Mouse (Mus musculus) stomach, embryonic 15.5 days (tissue): Measurements from ENCODE around the gene Plin3. TPM values are rescaled to one million over a fixed set of nuclear protein-coding genes. Genes with fewer than 3 reads are reported as not detected.

Experiments used
- ATAC-seq: fragments of 200-750 bp; cut with Nextera tagmentation; 2 replicates; pipeline ENCODE4 v1.8.0; 2017; ENCODE audit warnings: low read depth, moderate number of reproducible peaks, moderate TSS enrichment; ENCODE audit not compliant: insufficient read depth, low FRiP score
- H3K27ac ChIP-seq: fragments of 300-500 bp; sonication (generic); 2 replicates; pipeline ENCODE4 v1.5.1; 2015; ENCODE audit warnings: mild to moderate bottlenecking, inconsistent platforms
- H3K27me3 ChIP-seq: fragments of 300-500 bp; sonication (generic); replicated peaks from 2 replicates; pipeline ENCODE4 v1.6.1; 2015; ENCODE audit warnings: inconsistent platforms
- H3K36me3 ChIP-seq: fragments of 300-500 bp; sonication (generic); 2 replicates; pipeline ENCODE4 v1.6.1; 2015; ENCODE audit warnings: inconsistent platforms
- H3K4me1 ChIP-seq: fragments of 300-500 bp; sonication (generic); 2 replicates; pipeline ENCODE4 v1.6.1; 2015; ENCODE audit warnings: inconsistent platforms
- H3K4me2 ChIP-seq: fragments of 300-500 bp; sonication (generic); 2 replicates; pipeline ENCODE4 v1.6.1; 2015; ENCODE audit warnings: mild to moderate bottlenecking, inconsistent platforms
- H3K4me3 ChIP-seq: fragments of 300-500 bp; sonication (generic); replicated peaks from 2 replicates; pipeline ENCODE4 v1.5.1; 2015; ENCODE audit warnings: inconsistent platforms
- H3K9ac ChIP-seq: fragments of 300-500 bp; sonication (generic); 2 replicates; pipeline ENCODE4 v1.6.1; 2015; ENCODE audit warnings: inconsistent platforms
- H3K9me3 ChIP-seq: fragments of 300-500 bp; sonication (generic); 2 replicates; pipeline ENCODE4 v1.6.1; 2016; ENCODE audit warnings: inconsistent platforms
- WGBS: fragments of 180-500 bp; shearing (Covaris S2); methylation state at CpG from one replicate; pipeline ENCODE4 v1.1.7; 2015; 5-methylcytosine and 5-hydroxymethylcytosine counted together
- polyA plus RNA-seq: library from polyadenylated mRNA; unstranded; fragments of >200 nt; fragmentation: Nextera tagmentation; extraction: Ambion mirVana; gene quantifications from 2 replicates; pipeline ENCODE4 v1.2.1, GENCODE M21; 2015

Plin3 gene
- polyA plus RNA-seq, 1 experiment from 2014 or later, result 93.1 TPM

DNA sequence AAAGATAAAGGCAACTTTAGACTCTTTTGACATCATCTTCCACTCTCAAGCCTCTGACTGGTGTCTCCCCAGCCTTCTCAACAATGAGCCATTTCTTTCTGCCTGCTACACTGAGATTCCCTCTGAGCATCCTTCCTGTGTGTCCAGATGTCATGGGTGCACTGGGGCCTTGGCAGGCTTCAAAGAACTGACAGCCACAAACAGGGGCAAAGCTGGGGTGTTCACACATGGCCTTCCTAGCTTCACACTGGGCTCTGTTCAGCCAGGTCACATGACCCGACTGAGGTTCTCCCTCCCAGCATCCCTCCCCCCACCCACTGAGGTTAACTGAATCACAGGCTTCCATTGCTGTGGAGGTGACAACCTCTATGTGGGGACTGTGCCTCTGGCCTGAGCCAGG is 3.5 kb upstream of the Plin3 start:
- H3K9me3 ChIP-seq, result no peaks in the 10 kb centered on the region
- 76% methylated on average over 1 of the region's 1 CpGs for WGBS

DNA sequence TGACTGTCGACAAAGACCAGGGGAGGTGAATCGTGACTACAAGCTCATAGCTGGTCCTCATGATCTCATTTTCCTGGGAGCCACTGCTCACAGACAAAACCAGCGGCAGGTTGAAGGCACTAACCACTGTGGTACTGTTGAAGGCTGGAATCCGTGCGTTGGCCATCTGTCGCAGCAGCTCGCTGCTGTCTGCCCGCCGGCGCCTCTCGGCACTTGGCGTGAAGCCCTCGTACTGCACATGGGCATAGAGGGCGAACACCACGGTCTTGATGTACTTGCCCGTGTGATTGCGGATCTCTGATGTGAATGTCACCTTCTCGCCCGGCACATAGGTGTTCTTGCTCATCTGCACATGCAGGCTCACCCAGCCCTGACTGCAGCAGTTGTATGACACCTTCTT is 1.6 kb upstream of the Plin3 start:
- Histone ChIP-seq H3K4me2 (no peak overlapping the region), H3K36me3 (no peaks in the 10 kb centered on the region), H3K27ac (no peak overlapping the region), H3K27me3 (no peaks in the 10 kb centered on the region), H3K4me1 (peaks cover 10% of the 10 kb centered on the region), H3K4me3 (no peak overlapping the region), H3K9ac (no peak overlapping the region), H3K9me3 (no peaks in the 10 kb centered on the region)
- 87% methylated on average over 19 of the region's 19 CpGs for WGBS
- ATAC-seq, result no peak

More for the DNA sequence above, 3.5 kb upstream of the Plin3 start:
- Histone ChIP-seq H3K27ac (no peak overlapping the region), H3K4me1 (peaks cover 4% of the 10 kb centered on the region), H3K36me3 (no peaks in the 10 kb centered on the region), H3K9ac (no peak overlapping the region), H3K4me3 (no peak overlapping the region), H3K4me2 (no peak overlapping the region), H3K27me3 (no peaks in the 10 kb centered on the region)
- ATAC-seq, result no peak

DNA sequence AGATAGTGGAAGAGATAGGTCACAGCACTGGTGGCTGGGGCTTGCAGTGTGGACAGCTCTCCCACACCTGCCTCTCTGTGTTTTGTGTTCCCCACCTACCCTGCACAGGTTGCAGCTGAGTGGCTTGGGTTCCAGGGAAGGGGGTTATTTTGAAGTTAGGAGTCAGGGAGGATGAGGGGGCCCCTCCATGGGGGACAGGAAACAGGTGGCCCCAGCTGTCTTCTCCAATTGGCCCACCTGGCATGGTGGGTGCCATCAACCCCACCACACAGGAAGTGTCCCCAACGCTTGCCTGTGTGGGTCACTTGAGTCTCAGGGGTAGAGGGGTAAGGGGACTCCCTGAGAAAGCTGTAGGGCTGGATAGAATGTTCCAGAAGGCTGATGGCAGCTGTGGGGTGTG is 618 bp upstream of the Plin3 start:
- H3K27me3 ChIP-seq, result no peaks in the 10 kb centered on the region
- no peak overlapping the region for H3K4me3 ChIP-seq
- no peaks in the 10 kb centered on the region for H3K36me3 ChIP-seq
- WGBS, result 57% methylated on average over 1 of the region's 1 CpGs
- H3K9ac ChIP-seq, result no peak overlapping the region
- ATAC-seq, result no peak
- no peak overlapping the region for H3K4me2 ChIP-seq
- H3K4me1 ChIP-seq, result peaks cover 18% of the 10 kb centered on the region
- H3K9me3 ChIP-seq, result no peaks in the 10 kb centered on the region
- no peak overlapping the region for H3K27ac ChIP-seq

DNA sequence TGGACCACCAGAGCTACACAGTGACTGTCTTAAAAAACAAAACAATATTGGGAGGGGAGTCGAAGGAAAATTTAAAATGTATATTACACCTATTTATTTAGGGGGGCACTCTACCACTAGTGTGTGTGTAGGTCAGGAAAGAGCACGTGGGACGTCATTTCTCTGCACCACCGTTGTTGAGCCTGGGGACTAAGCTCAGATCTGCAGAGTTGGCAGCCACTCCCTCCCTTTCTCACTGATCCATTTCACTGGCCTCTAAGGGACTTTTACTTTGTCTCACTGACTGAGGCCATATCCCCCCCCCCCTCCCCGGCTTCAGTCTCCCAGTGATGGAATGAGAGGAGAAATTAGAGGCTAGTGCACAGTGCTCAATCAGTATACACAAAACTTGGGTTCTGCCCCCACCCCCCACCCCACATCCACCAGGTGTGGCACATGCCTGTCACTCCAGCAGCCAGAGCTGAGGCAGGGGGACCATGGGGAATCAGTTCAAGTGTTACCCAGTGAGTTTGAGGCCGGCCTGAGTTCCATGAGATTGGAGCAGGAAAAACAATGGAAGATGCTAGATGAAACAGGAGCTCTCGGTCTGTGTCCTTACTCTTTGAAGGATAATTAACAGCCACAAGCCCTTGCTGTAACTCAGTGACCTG is 722 bp downstream of the Plin3 start:
- H3K27ac ChIP-seq, result peak overlapping the region; percentile 97
- WGBS, result 82% methylated on average over 7 of the region's 7 CpGs
- no peak for ATAC-seq
- H3K27me3 ChIP-seq, result no peaks in the 10 kb centered on the region
- H3K9me3 ChIP-seq, result no peaks in the 10 kb centered on the region
- H3K4me3 ChIP-seq, result no peak overlapping the region
- H3K4me2 ChIP-seq, result no peak overlapping the region
- 0 out of 2 replicates have a peak, but pooled peaks cover under 1% of the 10 kb centered on the region for H3K36me3 ChIP-seq
- H3K9ac ChIP-seq, result no peak overlapping the region
- peaks cover 29% of the 10 kb centered on the region for H3K4me1 ChIP-seq

DNA sequence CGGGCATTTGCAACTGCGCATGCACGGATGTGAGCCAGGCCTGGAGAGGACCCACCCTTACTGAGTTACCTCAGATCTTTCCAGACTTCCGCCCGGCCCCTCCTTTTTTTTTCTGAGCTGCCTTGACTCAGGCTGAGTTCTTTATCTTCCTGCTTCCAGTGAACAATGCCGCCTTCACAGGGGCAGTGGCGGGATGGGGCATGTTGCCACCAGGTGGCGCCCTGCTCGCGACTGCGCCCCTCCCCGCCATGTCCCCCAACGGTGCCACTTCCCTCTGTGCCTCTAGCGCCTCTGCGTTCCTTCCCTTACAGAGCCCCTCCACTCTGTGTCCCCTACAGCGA is 1.5 kb downstream of the Plin3 start:
- Histone ChIP-seq H3K4me2 (peak overlapping the region; percentile 79), H3K9ac (peak overlapping the region; percentile 19; the same call in 1 of the 2 replicates), H3K4me1 (peaks cover 31% of the 10 kb centered on the region), H3K36me3 (peaks cover 8% of the 10 kb centered on the region), H3K27ac (peak overlapping the region; percentile 97), H3K27me3 (no peaks in the 10 kb centered on the region), H3K9me3 (no peaks in the 10 kb centered on the region), H3K4me3 (peak overlapping the region; percentile 57)
- ATAC-seq, result peak; percentile 88
- 2% methylated on average over 16 of the region's 16 CpGs for WGBS

DNA sequence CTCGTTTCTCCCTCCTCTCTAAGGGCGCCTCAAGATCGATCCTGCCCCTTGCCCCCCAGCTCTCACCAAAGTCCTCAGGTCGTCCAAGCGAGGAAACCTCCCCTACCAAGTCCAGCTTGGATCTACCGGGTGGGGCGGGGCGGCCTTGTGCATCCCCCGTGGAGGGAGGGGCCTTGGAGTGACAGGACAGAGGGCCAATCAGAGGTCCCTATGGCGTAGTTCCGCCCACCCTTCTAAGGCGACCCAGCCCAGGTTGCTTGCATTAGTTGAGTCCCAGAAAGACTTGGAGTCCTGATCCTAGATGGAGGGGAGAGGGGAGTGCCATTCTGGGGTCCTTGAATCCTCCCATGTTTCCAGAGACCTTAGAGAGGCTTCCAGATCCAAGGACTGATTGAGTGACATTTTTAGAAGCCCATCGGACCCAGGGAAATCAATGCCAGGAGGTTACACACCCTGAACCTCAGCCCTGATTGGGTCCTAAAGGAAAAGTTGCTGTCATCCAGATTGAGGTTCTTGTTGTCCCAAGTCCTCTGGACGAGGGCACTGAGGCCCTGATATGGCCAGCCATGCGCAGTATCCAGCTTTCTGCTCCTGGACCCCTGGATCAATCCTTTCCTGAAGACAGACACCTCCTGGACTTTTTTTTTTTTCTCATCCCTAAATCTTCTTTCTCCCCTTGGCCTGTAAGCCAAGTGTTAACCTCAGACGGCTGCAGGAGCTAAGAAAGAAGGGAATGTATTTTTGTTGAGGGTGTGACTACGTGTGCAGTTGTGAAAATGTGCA is 2.1 kb downstream of the Plin3 start:
- H3K4me1 ChIP-seq, result peaks cover 31% of the 10 kb centered on the region
- 4% methylated on average over 17 of the region's 17 CpGs for WGBS

DNA sequence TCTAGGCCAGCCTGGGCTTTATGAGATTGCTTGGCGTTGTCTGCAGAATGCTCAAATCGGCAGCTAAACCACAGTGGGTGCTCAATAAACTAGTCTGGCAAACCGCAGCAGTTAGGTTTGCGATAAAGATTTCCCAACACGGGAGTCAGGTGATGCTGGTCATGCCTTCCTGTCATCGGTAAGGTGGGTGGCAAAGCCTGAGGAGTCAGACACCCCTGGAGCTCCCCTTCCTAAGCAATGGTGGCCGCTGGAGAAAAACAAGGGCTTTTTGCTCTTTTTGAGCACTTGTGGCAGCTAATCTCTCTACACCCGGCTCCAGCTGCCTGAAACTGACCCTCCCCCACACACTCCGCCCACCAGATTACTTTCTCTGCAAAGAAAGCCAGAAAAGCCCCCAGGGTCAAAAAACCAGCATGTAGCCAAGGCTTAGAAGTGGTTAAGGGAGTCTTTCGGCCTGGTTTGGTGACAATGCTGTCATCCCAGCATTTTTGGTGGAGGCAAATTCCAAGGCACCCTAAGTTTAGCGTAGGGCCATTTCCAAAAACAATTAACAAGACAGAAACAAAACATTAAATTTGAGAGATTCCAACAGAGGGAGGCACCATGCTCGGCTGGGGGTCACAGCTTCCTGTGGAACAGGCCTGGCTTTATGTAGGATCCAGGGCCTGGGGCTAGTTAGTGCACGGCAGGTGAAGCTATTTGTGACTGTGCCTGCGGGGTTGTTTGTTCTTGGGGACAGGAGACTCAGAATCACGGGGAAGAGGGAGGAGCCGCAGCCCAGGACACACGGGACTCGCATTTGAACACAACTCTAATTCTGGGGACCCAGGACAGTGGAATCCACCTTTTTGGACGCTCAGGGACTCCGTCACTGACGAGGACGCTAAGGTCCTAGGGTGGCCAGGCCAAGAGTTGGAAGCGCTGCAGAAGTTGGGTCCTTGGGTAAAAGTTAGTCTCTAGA is 3.0 kb downstream of the Plin3 start:
- Histone ChIP-seq H3K4me2 (peak overlapping the region; percentile 79), H3K4me3 (peak overlapping the region; percentile 57), H3K27ac (peak overlapping the region; percentile 97), H3K4me1 (peaks cover 31% of the 10 kb centered on the region), H3K9me3 (no peaks in the 10 kb centered on the region), H3K27me3 (no peaks in the 10 kb centered on the region), H3K36me3 (peaks cover 23% of the 10 kb centered on the region), H3K9ac (peak overlapping the region; percentile 45)
- 3% methylated on average over 23 of the region's 23 CpGs for WGBS
- ATAC-seq, result peak; percentile 8; the same call in 1 of the 2 replicates

More for the DNA sequence above, 2.1 kb downstream of the Plin3 start:
- Histone ChIP-seq H3K4me3 (peak overlapping the region; percentile 57), H3K27me3 (no peaks in the 10 kb centered on the region), H3K9me3 (no peaks in the 10 kb centered on the region), H3K9ac (peak overlapping the region; percentile 45), H3K27ac (peak overlapping the region; percentile 97), H3K36me3 (peaks cover 14% of the 10 kb centered on the region), H3K4me2 (peak overlapping the region; percentile 79)
- ATAC-seq, result peak; percentile 87

DNA sequence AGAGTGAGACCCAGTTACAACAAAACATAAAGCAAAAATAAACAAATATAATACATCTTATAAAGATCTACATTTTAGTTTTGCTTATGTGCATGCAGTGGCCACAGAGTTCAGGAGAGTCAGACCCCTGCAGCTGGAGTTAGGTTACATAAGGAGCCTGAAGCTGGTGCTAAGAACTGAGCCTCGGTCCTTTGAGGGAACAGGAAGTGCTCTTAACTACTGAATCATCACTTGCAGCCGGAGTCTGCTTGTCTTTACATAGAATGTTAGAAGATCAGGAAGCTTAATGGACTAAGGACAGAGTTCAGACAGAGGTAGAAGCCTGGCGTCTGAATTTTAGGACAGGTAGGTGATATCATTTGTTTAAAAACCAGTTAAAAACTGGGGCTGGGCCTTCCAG is 3.8 kb downstream of the Plin3 start:
- no peak overlapping the region; the same call in 1 of the 2 replicates for H3K9ac ChIP-seq
- peak overlapping the region; percentile 97 for H3K27ac ChIP-seq
- peaks cover 31% of the 10 kb centered on the region for H3K4me1 ChIP-seq
- H3K36me3 ChIP-seq, result peaks cover 31% of the 10 kb centered on the region
- ATAC-seq, result no peak
- no peaks in the 10 kb centered on the region for H3K27me3 ChIP-seq
- peak overlapping the region; percentile 57 for H3K4me3 ChIP-seq
- peak overlapping the region; percentile 79 for H3K4me2 ChIP-seq
- no peaks in the 10 kb centered on the region for H3K9me3 ChIP-seq
- WGBS, result 26% methylated on average over 3 of the region's 3 CpGs

DNA sequence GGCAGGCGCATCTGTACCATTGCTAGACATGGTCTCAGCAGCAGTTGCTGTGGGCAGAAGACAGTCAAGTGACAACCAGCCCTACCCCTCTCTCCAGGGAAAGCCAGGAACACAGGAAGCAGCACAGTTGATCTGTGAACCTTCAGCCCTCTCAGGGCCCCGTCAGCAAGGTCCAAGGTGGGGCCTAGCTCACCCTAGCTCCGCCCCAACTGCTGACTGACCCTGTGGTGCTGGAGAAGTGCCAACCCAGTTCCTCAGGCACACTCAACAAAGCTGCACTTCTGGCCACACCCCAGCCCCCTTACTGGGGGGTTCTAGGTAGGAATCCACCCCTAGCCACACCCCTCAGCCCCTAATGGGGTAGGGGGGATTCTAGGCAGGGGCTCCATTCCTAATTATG is 4.8 kb downstream of the Plin3 start:
- Histone ChIP-seq H3K4me3 (peak overlapping the region; percentile 17; the same call in 1 of the 2 replicates), H3K4me1 (peaks cover 31% of the 10 kb centered on the region), H3K9me3 (no peaks in the 10 kb centered on the region), H3K27me3 (no peaks in the 10 kb centered on the region), H3K27ac (peak overlapping the region; percentile 49), H3K36me3 (peaks cover 32% of the 10 kb centered on the region), H3K4me2 (peak overlapping the region; percentile 44), H3K9ac (no peak overlapping the region)
- peak; percentile 9; the same call in 1 of the 2 replicates for ATAC-seq
- WGBS, result 39% methylated on average over 3 of the region's 3 CpGs

DNA sequence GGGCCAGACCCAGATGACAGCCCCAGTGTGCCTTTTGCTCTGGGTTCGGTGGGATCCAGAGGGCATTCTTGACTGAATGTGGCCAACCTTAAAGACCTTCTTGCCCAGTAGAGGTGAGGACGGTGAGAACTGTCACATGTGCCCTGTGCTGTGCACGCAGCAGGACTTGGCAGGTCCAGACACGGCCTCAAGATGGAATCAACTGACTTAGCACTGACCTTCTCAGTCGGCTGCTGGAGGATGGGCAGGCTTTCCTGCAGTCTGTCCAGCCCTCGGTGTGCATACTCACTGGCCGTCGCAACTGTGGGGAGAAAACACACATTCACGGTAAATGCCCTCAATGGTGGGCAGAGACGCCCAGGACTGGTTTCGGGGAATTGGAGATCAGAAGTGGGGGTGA is 6.7 kb downstream of the Plin3 start:
- H3K36me3 ChIP-seq, result peaks cover 39% of the 10 kb centered on the region
- H3K4me2 ChIP-seq, result no peak overlapping the region
- H3K9me3 ChIP-seq, result no peaks in the 10 kb centered on the region

DNA sequence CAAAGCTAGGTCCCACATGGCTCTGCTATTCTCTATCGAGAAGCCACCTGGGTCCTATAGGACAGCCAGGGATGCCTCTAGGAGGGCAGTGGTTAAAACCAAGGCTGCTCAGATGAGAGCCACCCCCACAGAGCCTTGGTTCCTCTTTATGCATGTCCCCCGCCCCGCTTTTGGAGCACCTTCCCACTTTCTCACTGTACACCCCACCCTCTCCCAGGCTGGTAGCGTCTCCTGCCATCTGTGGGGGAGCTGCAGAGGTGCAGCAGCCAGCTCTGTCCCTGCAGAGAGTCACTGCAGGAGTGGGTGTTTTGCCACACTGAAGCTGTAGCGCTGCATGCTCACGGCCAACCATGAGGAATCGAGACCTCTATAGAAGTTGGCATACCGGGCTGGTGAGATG is 9.4 kb downstream of the Plin3 start:
- no peaks in the 10 kb centered on the region for H3K9me3 ChIP-seq
- H3K4me1 ChIP-seq, result peaks cover 16% of the 10 kb centered on the region
- no peak overlapping the region for H3K27ac ChIP-seq
- WGBS, result 92% methylated on average over 8 of the region's 8 CpGs
- H3K36me3 ChIP-seq, result peaks cover 47% of the 10 kb centered on the region
- no peak for ATAC-seq
- H3K9ac ChIP-seq, result no peak overlapping the region
- H3K4me2 ChIP-seq, result no peak overlapping the region
- H3K27me3 ChIP-seq, result no peaks in the 10 kb centered on the region
- no peak overlapping the region for H3K4me3 ChIP-seq

More for the DNA sequence above, 6.7 kb downstream of the Plin3 start:
- peaks cover 26% of the 10 kb centered on the region for H3K4me1 ChIP-seq
- H3K27ac ChIP-seq, result no peak overlapping the region
- 94% methylated on average over 11 of the region's 11 CpGs for WGBS
- no peak for ATAC-seq
- H3K9ac ChIP-seq, result no peak overlapping the region
- H3K27me3 ChIP-seq, result no peaks in the 10 kb centered on the region
- no peak overlapping the region for H3K4me3 ChIP-seq
